Mouse (Mus musculus): Measurements from ENCODE around the gene Vpreb1. TPM values are rescaled to one million over a fixed set of nuclear protein-coding genes. Genes with fewer than 3 reads are reported as not detected.

The Vpreb1 gene
- polyA plus RNA-seq, 1 experiment: 4.5 TPM

DNA sequence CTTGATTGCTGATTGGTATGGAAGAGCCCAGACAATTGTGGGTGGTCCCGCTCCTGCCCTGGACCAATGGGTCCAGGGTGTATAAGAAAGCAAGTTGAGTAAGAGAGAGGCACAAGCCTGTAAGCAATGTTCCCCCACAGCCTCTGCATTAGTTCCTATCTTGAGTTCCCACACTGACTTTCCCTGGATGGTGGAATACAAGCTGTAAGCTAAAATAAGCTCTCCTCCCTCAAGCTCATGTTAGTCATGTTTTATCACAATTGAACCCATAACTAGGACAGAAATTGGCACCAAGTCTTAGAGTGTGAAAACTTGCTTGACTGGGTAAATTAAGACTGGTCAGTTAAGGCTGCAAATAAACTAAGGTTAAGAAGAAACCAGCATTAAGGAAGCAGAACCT is 15.1 kb downstream of the Vpreb1 start:
- no peaks in the 10 kb centered on the region for H3K27me3 ChIP-seq (ENCODE audit: control insufficient read depth, insufficient read depth, low read length)
- H3K27ac ChIP-seq (ENCODE audit: insufficient read depth, low read depth, low read length): no peak overlapping the region
- WGBS: 96% methylated on average over 1 of the region's 1 CpGs
- H3K4me3 ChIP-seq (ENCODE audit: low read depth, low read length): no peak overlapping the region
- H3K36me3 ChIP-seq (ENCODE audit: control insufficient read depth, insufficient read depth, low read length): no peaks in the 10 kb centered on the region
- no peaks in the 10 kb centered on the region for H3K4me1 ChIP-seq (ENCODE audit: control insufficient read depth, insufficient read depth, insufficient read length, low read length)
- no peak for TF ChIP-seq POLR2A (IDR thresholded peaks at IDR 0.05; ENCODE audit: low read depth, low read length)
- TF ChIP-seq CTCF (IDR thresholded peaks at IDR 0.05; ENCODE audit: extremely low read depth, insufficient read length, insufficient replicate concordance, low read depth, low read length): no peak

DNA sequence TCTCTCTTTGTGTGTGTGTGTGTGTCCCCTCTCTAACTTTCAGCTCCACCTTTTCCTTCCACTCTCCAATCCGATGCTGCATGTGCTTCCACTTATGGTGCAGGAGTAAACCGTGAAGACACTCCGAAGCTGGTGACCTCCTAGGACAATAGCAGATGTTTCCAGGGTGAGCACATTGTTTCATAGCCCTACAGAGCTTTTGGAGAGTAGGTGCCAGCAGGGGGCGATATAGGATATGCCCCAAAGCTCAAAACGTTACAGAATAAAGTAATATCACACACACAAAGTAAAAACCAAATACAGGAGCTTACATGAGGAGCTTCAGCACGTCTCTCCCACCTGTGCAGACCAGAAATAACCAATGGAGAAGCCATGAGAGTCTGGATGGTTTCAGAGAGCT is 15.8 kb downstream of the Vpreb1 start:
- Histone ChIP-seq H3K27me3 (ENCODE audit: control insufficient read depth, insufficient read depth, low read length) (no peaks in the 10 kb centered on the region), H3K4me1 (ENCODE audit: control insufficient read depth, insufficient read depth, insufficient read length, low read length) (no peaks in the 10 kb centered on the region), H3K27ac (ENCODE audit: insufficient read depth, low read depth, low read length) (no peak overlapping the region), H3K36me3 (ENCODE audit: control insufficient read depth, insufficient read depth, low read length) (no peaks in the 10 kb centered on the region), H3K4me3 (ENCODE audit: low read depth, low read length) (no peak overlapping the region)
- TF ChIP-seq CTCF (IDR thresholded peaks at IDR 0.05; ENCODE audit: extremely low read depth, insufficient read length, insufficient replicate concordance, low read depth, low read length) (peak; percentile 36; the same call in 1 of the 2 replicates), POLR2A (IDR thresholded peaks at IDR 0.05; ENCODE audit: low read depth, low read length) (no peak)
- 15% methylated on average over 6 of the region's 6 CpGs for WGBS

DNA sequence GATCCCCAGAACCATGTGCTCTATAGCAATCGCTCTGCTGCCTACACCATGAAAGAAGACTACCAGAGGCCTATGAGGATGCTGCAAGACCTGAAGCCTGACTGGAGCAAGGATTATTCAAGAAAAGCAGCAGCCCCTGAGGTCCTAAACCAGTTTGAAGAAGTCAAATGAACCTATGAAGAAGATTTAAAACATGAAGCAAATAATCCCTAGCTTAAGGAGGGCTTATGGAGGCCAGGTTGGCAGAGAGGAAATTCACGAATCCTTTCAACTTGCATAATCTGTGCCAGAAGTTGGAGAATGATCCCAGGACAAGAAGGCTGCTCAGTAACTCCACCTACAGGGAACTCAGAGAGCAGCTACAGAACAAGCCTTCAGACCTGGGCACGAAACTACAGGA is 18.2 kb downstream of the Vpreb1 start:
- H3K27me3 ChIP-seq (ENCODE audit: control insufficient read depth, insufficient read depth, low read length): no peaks in the 10 kb centered on the region
- H3K27ac ChIP-seq (ENCODE audit: insufficient read depth, low read depth, low read length): no peak overlapping the region
- TF ChIP-seq CTCF (IDR thresholded peaks at IDR 0.05; ENCODE audit: extremely low read depth, insufficient read length, insufficient replicate concordance, low read depth, low read length): no peak
- no peak for TF ChIP-seq POLR2A (IDR thresholded peaks at IDR 0.05; ENCODE audit: low read depth, low read length)
- H3K4me3 ChIP-seq (ENCODE audit: low read depth, low read length): no peak overlapping the region
- WGBS: 85% methylated on average over 3 of the region's 3 CpGs
- no peaks in the 10 kb centered on the region for H3K4me1 ChIP-seq (ENCODE audit: control insufficient read depth, insufficient read depth, insufficient read length, low read length)
- no peaks in the 10 kb centered on the region for H3K36me3 ChIP-seq (ENCODE audit: control insufficient read depth, insufficient read depth, low read length)

DNA sequence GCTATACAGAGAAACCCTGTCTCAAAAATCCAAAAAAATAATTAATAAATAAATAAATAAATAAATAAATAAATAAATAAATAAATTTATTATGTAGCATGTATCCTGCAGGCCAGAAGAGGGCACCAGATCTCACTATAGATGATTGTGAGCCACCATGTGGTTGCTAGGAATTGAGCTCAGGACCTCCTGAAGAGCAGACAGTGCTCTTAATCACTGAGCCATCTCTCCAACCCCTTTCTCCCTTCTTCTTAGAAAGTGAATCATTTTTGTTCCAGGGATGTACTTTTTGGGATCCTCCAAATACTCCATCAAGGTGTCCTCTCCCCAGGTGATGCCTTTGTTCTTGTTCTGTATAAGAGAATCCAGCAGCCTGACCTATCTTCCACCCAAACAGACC is 21.4 kb downstream of the Vpreb1 start:
- TF ChIP-seq POLR2A (IDR thresholded peaks at IDR 0.05; ENCODE audit: low read depth, low read length): no peak
- TF ChIP-seq CTCF (IDR thresholded peaks at IDR 0.05; ENCODE audit: extremely low read depth, insufficient read length, insufficient replicate concordance, low read depth, low read length): no peak
- Histone ChIP-seq H3K4me3 (ENCODE audit: low read depth, low read length) (no peak overlapping the region), H3K36me3 (ENCODE audit: control insufficient read depth, insufficient read depth, low read length) (no peaks in the 10 kb centered on the region), H3K27me3 (ENCODE audit: control insufficient read depth, insufficient read depth, low read length) (no peaks in the 10 kb centered on the region; the same call in 1 of the 2 replicates), H3K4me1 (ENCODE audit: control insufficient read depth, insufficient read depth, insufficient read length, low read length) (no peaks in the 10 kb centered on the region), H3K27ac (ENCODE audit: insufficient read depth, low read depth, low read length) (no peak overlapping the region)

DNA sequence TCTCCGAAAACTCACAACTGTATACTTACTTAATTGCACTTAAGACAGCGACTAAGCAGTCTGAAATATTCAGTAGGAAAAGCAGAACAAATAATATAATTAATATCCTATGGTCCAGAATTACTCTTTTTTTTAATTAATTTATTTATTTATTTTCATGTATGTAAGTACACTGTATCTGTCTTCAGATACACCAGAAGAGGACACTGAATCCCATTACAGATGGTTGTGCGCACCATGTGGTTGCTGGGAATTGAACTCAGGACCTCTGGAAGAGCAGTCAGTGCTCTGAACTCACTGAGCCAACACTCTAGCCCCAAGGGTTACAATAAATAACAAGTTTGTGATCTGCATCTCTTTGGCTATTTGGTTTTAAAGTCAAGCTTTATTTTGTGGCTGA is 41.0 kb downstream of the Vpreb1 start:
- WGBS: 84% methylated on average over 3 of the region's 3 CpGs
- no peaks in the 10 kb centered on the region for H3K36me3 ChIP-seq (ENCODE audit: control insufficient read depth, insufficient read depth, low read length)
- TF ChIP-seq POLR2A (IDR thresholded peaks at IDR 0.05; ENCODE audit: low read depth, low read length): no peak
- no peak for TF ChIP-seq CTCF (IDR thresholded peaks at IDR 0.05; ENCODE audit: extremely low read depth, insufficient read length, insufficient replicate concordance, low read depth, low read length)
- no peak overlapping the region for H3K4me3 ChIP-seq (ENCODE audit: low read depth, low read length)
- no peak overlapping the region for H3K27ac ChIP-seq (ENCODE audit: insufficient read depth, low read depth, low read length)
- peaks cover 4% of the 10 kb centered on the region for H3K4me1 ChIP-seq (ENCODE audit: control insufficient read depth, insufficient read depth, insufficient read length, low read length)
- no peaks in the 10 kb centered on the region for H3K27me3 ChIP-seq (ENCODE audit: control insufficient read depth, insufficient read depth, low read length)

DNA sequence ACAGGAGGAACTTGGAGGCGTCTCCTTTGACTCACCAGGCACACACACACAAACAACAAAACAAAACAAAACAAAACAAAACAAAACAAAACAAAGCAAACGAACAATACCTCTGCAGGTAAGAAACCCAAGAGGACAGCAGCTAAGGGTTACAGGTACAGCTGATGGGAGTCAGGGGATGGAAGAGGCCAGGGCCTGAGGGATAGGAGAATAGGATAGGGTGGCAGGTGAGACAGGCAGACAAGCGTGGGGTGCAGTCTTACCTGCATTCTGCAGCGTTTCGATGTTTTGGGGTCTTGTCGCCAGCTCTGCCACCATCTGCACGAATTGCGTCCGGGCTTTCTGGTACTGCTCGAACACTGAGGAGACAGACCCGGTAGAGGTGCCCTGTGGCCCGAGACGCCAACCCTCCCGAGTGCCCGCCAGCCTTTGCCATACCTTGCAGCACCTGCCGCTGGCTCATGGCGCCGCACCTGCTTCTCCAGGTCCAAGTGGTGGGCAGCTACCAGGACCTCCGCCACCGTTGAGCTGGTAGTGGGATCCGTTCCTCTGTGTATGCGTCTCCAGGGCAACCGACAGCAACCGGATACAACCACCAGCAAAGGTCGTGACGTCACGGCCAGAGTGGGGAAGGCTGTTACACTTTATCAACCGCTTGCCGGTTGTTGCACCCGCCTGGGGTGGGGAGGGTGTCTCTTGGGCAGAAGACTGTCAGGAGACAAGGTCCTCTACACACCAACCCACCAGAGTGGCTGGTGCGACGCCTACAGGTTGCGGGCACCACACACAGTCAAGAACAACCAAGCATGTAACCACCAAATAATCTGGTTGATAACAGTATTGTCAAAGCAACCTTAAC is 41.7 kb downstream of the Vpreb1 start, which contains the start of gene Spag6l:
Gene Spag6l (minus strand): TSS at position 700 of the 859 bp plus-strand sequence.
- peak within 1 kb of the TSS; percentile 61 for H3K4me3 ChIP-seq (ENCODE audit: low read depth, low read length)
- H3K36me3 ChIP-seq (ENCODE audit: control insufficient read depth, insufficient read depth, low read length): no peaks in the 10 kb centered on the region
- peaks cover 4% of the 10 kb centered on the region for H3K4me1 ChIP-seq (ENCODE audit: control insufficient read depth, insufficient read depth, insufficient read length, low read length)
- H3K27me3 ChIP-seq (ENCODE audit: control insufficient read depth, insufficient read depth, low read length): no peaks in the 10 kb centered on the region
- TF ChIP-seq POLR2A (IDR thresholded peaks at IDR 0.05; ENCODE audit: low read depth, low read length) (no peak), CTCF (IDR thresholded peaks at IDR 0.05; ENCODE audit: extremely low read depth, insufficient read length, insufficient replicate concordance, low read depth, low read length) (peak; percentile 17; the same call in 1 of the 2 replicates)
- no peak within 1 kb of the TSS for H3K27ac ChIP-seq (ENCODE audit: insufficient read depth, low read depth, low read length)
- WGBS: 3% methylated on average over 33 of the region's 33 CpGs

DNA sequence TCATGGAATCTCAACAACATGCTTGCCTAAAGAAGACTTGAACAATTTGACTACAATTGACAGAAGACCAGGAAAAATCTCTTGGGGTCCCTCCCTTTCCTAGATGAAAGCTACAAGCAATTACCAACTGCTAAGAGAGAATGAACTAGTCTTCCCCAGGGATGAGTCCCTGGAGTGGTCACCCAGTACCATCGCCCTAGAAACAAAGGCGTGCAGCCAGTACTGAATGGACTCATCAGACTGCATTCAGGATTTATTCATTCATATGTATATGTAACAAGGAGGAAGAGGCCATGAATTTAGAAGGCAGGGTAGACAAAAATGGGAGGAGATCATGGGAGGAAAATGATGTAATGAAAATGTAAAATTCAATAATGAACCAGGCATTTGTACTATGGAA is 44.4 kb downstream of the Vpreb1 start:
- Histone ChIP-seq H3K27ac (ENCODE audit: insufficient read depth, low read depth, low read length) (no peak overlapping the region), H3K27me3 (ENCODE audit: control insufficient read depth, insufficient read depth, low read length) (no peaks in the 10 kb centered on the region), H3K4me3 (ENCODE audit: low read depth, low read length) (no peak overlapping the region), H3K4me1 (ENCODE audit: control insufficient read depth, insufficient read depth, insufficient read length, low read length) (peaks cover 4% of the 10 kb centered on the region), H3K36me3 (ENCODE audit: control insufficient read depth, insufficient read depth, low read length) (no peaks in the 10 kb centered on the region)
- WGBS: 97% methylated on average over 2 of the region's 2 CpGs
- TF ChIP-seq CTCF (IDR thresholded peaks at IDR 0.05; ENCODE audit: extremely low read depth, insufficient read length, insufficient replicate concordance, low read depth, low read length): no peak
- no peak for TF ChIP-seq POLR2A (IDR thresholded peaks at IDR 0.05; ENCODE audit: low read depth, low read length)
